Mouse (Mus musculus) heart, postnatal 0 days (tissue): ENCODE results near the gene Tcerg1l.

Experiments
- CTCF ChIP-seq: IDR thresholded peaks from 2 replicates; pipeline ENCODE4 v1.5.1; 2016; ENCODE audit warnings: antibody characterized with exemption, control low read depth, low read depth
- EP300 ChIP-seq: IDR thresholded peaks from 2 replicates; pipeline ENCODE4 v1.6.1; 2016; ENCODE audit warnings: antibody characterized with exemption, low read depth

GRCm38 (mm10) chr7:138373530-138373929 lies 24.0 kb downstream of the Tcerg1l start:
- no peak for TF ChIP-seq CTCF
- TF ChIP-seq EP300: no peak
